Mouse (Mus musculus): Measurements from ENCODE around the gene Gemin8. TPM values are rescaled to one million over a fixed set of nuclear protein-coding genes. Genes with fewer than 3 reads are reported as not detected.

Gene Gemin8
- polyA plus RNA-seq, 1 experiment from 2014 or later: 10.2 TPM

- H3K27ac ChIP-seq: no peak overlapping the region
- no peak overlapping the region for H3K4me2 ChIP-seq
- peaks cover 64% of the 10 kb centered on the region for H3K27me3 ChIP-seq
- whole genome bisulfite sequencing: 40% methylated on average over 2 of the region's 2 CpGs
- no peaks in the 10 kb centered on the region for H3K4me1 ChIP-seq
- ATAC-seq (ENCODE audit: insufficient number of reproducible peaks, insufficient read depth, low FRiP score, low TSS enrichment, low read depth): no peak
- H3K9me3 ChIP-seq: no peaks in the 10 kb centered on the region
- no peaks in the 10 kb centered on the region for H3K36me3 ChIP-seq
- H3K4me3 ChIP-seq: no peak overlapping the region
- no peak overlapping the region for H3K9ac ChIP-seq
Observed at GRCm38 (mm10) chrX:166236131-166236530, 65.9 kb downstream of the Gemin8 start.

- Histone ChIP-seq H3K4me2 (peak within 1 kb of the TSS; percentile 90), H3K36me3 (no peaks in the 10 kb centered on the region), H3K4me1 (no peaks in the 10 kb centered on the region), H3K4me3 (peak within 1 kb of the TSS; percentile 53), H3K27ac (no peak within 1 kb of the TSS), H3K27me3 (peaks cover 63% of the 10 kb centered on the region), H3K9me3 (no peaks in the 10 kb centered on the region), H3K9ac (peak within 1 kb of the TSS; percentile 67)
- WGBS: 31% methylated on average over 63 of the region's 63 CpGs
- ATAC-seq (ENCODE audit: insufficient number of reproducible peaks, insufficient read depth, low FRiP score, low TSS enrichment, low read depth): peak; percentile 80
Observed at GRCm38 (mm10) chrX:166238831-166239460, 68.7 kb downstream of the Gemin8 start, which contains the start of gene Gpm6b. TSS of gene Gpm6b (plus strand) at chrX:166238911.

- Histone ChIP-seq H3K4me1 (no peaks in the 10 kb centered on the region), H3K9ac (peak overlapping the region; percentile 67), H3K4me3 (peak overlapping the region; percentile 53), H3K4me2 (peak overlapping the region; percentile 90), H3K27me3 (peaks cover 65% of the 10 kb centered on the region), H3K9me3 (no peaks in the 10 kb centered on the region), H3K27ac (no peak overlapping the region), H3K36me3 (no peaks in the 10 kb centered on the region)
- ATAC-seq (ENCODE audit: insufficient number of reproducible peaks, insufficient read depth, low FRiP score, low TSS enrichment, low read depth): no peak
- 23% methylated on average over 13 of the region's 13 CpGs for WGBS
Observed at GRCm38 (mm10) chrX:166239520-166239919, 69.3 kb downstream of the Gemin8 start.

Other genes with a start within 250 kb of the Gemin8 start
- 19.8 and 22.6 TPM in 2 replicates for gene Gpm6b, start 68.5 kb downstream of the Gemin8 start, polyA plus RNA-seq (2015; fragmentation: Nextera tagmentation; extraction: Ambion mirVana)

Data from embryonic facial prominence, embryonic 13.5 days (tissue).